Comparison of ENCODE assay signal across 8 mouse cellular contexts in the genomic region with DNA sequence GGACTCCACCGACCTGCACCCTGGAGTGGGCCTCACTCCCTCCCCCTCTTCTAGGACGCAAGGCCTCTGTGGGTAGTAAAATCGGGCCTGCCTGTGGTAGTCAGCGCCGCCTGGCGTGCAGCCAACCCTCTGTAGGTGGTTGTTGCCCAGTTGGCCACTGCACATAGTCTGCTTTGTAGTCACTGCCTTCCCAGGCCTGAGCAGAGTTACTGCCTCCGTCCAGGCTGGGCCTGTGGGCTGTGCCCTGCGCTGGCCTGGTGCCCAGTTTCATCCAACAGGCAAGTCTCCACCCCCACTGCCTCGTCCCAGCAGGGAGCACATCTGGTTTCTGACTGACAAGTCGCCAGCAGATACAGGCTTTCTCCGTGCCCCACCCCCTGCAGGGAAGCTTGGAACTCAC. TPM values are rescaled to one million over a fixed set of nuclear protein-coding genes. Genes with fewer than 3 reads are reported as not detected.
DNase-seq lines count a peak whose midpoint lies in the region; ATAC-seq and TF ChIP-seq lines count a peak whose summit lies in the region.

No protein-coding gene starts in this region.

- H3K27me3 ChIP-seq in hindbrain, embryonic 16.5 days (replicated peaks; ENCODE audit: control insufficient read depth, insufficient read depth, low read length), result no peaks in the 10 kb centered on the region
- no peaks in the 10 kb centered on the region for H3K27me3 ChIP-seq in thymus, adult 2 months (ENCODE audit: control insufficient read depth, insufficient read depth, low read length)

- TF ChIP-seq CTCF in thymus, adult 2 months (IDR thresholded peaks at IDR 0.05; ENCODE audit: borderline replicate concordance, control insufficient read depth, extremely low read depth, insufficient read depth, low read length, poor library complexity), result no peak

- H3K4me1 ChIP-seq in hindbrain, embryonic 16.5 days (ENCODE audit: control insufficient read depth, insufficient read depth, low read depth, low read length), result peaks cover 12% of the 10 kb centered on the region
- peaks cover 24% of the 10 kb centered on the region for H3K4me1 ChIP-seq in thymus, adult 2 months (replicated peaks; ENCODE audit: control insufficient read depth, insufficient read depth, low read length)

- peak overlapping the region; percentile 32; the same call in 1 of the 2 replicates for H3K27ac ChIP-seq in hindbrain, embryonic 16.5 days (ENCODE audit: low read depth, low read length)
- no peak overlapping the region for H3K27ac ChIP-seq in thymus, adult 2 months (ENCODE audit: control insufficient read depth, insufficient read depth, low read length)

- no peak overlapping the region for H3K4me3 ChIP-seq in hindbrain, embryonic 16.5 days (ENCODE audit: low read length)
- H3K4me3 ChIP-seq in thymus, adult 2 months (ENCODE audit: control insufficient read depth, insufficient read depth, low read length), result no peak overlapping the region

- TF ChIP-seq POLR2A in thymus, adult 2 months (IDR thresholded peaks at IDR 0.05; ENCODE audit: control insufficient read depth, extremely low read depth, insufficient read depth, low read length, poor library complexity), result no peak

- ATAC-seq in hindbrain, embryonic 16.5 days, result peak; percentile 75

- H3K9me3 ChIP-seq in hindbrain, embryonic 16.5 days (ENCODE audit: control insufficient read depth, low read length), result no peaks in the 10 kb centered on the region

- no peak overlapping the region for H3K4me2 ChIP-seq in hindbrain, embryonic 16.5 days (ENCODE audit: low read length)

- no peak overlapping the region for H3K9ac ChIP-seq in hindbrain, embryonic 16.5 days (ENCODE audit: low read depth, low read length)

- H3K36me3 ChIP-seq in hindbrain, embryonic 16.5 days (ENCODE audit: control insufficient read depth, insufficient read depth, low read length), result no peaks in the 10 kb centered on the region
- peaks cover 74% of the 10 kb centered on the region for H3K36me3 ChIP-seq in thymus, adult 2 months (ENCODE audit: control insufficient read depth, insufficient read depth, low read length)

- WGBS in hindbrain, embryonic 16.5 days, result 26% methylated on average over 10 of the region's 11 CpGs
- WGBS in thymus, adult 2 months, result 71% methylated on average over 11 of the region's 11 CpGs

- peak; percentile 79 to 86 for DNase-seq in adrenal gland, adult (ENCODE audit: inconsistent age in 2 of 2, low spot score in 1 of 2)
- peak; percentile 85 to 88 for DNase-seq in cerebellum, postnatal 10 days
- peak; percentile 18 for DNase-seq in gastrocnemius, adult 18-20 months (ENCODE audit: low spot score)
- DNase-seq in layer of hippocampus, postnatal 36 days, result peak; percentile 62 to 72
- peak; percentile 46 for DNase-seq in lung, postnatal 36 days
- DNase-seq in spleen, postnatal 36 days (ENCODE audit: low spot score in 2 of 2), result peak; percentile 39 to 54
- DNase-seq in thymus, adult 2 months, result no peak

RNA-seq across cellular contexts. Expression of gene Nat10, which starts 54.8 kb away (rescaled TPM):
- total RNA-seq in gastrocnemius, adult 18-20 months (2021), result 10 to 100 TPM; 14.3 to 17.3 TPM
- 19.3 and 19.8 TPM in 2 replicates for polyA plus RNA-seq in hindbrain, embryonic 16.5 days (2015; fragmentation: Nextera tagmentation; extraction: Ambion mirVana)
- total RNA-seq in layer of hippocampus, postnatal 36 days (2021), result 10 to 100 TPM; 37.0 to 37.6 TPM
- polyA plus RNA-seq in thymus, adult 2 months (2012; rRNA removed), result 70.1 and 80.2 TPM in 2 replicates
